Mouse (Mus musculus): ENCODE results near the gene Slc16a14. TPM values are rescaled to one million over a fixed set of nuclear protein-coding genes. Genes with fewer than 3 reads are reported as not detected.
A peak's percentile ranks its signal among the peaks of the same experiment; 100 is the strongest.

Slc16a14 gene
- polyA plus RNA-seq, 1 experiment from 2014 or later, result 0.47 TPM

GRCm38 (mm10) chr1:84936716-84937510 is 2.0 kb upstream of the Slc16a14 start:
- Histone ChIP-seq H3K9me3 (replicated peaks) (no peaks in the 10 kb centered on the region), H3K27me3 (peaks cover 25% of the 10 kb centered on the region), H3K4me2 (no peak overlapping the region), H3K4me1 (peaks cover 15% of the 10 kb centered on the region), H3K27ac (no peak overlapping the region), H3K9ac (no peak overlapping the region), H3K36me3 (no peaks in the 10 kb centered on the region), H3K4me3 (replicated peaks) (no peak overlapping the region)
- ATAC-seq (replicated peaks; ENCODE audit: low FRiP score), result no peak
- 80% methylated on average over 19 of the region's 19 CpGs for WGBS

- Histone ChIP-seq H3K27me3 (peaks cover 25% of the 10 kb centered on the region), H3K4me3 (replicated peaks) (no peak overlapping the region), H3K4me1 (peaks cover 15% of the 10 kb centered on the region), H3K36me3 (no peaks in the 10 kb centered on the region), H3K9ac (no peak overlapping the region), H3K4me2 (no peak overlapping the region), H3K9me3 (replicated peaks) (no peaks in the 10 kb centered on the region), H3K27ac (no peak overlapping the region)
- 71% methylated on average over 9 of the region's 9 CpGs for WGBS
- no peak for ATAC-seq (replicated peaks; ENCODE audit: low FRiP score)
Observed at GRCm38 (mm10) chr1:84935668-84936067, 734 bp upstream of the Slc16a14 start.

- Histone ChIP-seq H3K4me2 (peak overlapping the region; percentile 97), H3K27me3 (peaks cover 25% of the 10 kb centered on the region), H3K9ac (peak overlapping the region; percentile 44), H3K27ac (no peak overlapping the region), H3K4me3 (replicated peaks) (peak overlapping the region; percentile 56), H3K4me1 (peaks cover 15% of the 10 kb centered on the region), H3K36me3 (no peaks in the 10 kb centered on the region), H3K9me3 (replicated peaks) (no peaks in the 10 kb centered on the region)
- WGBS, result 2% methylated on average over 12 of the region's 12 CpGs
- ATAC-seq (replicated peaks; ENCODE audit: low FRiP score), result peak; percentile 57
Observed at GRCm38 (mm10) chr1:84934151-84934502, 807 bp downstream of the Slc16a14 start.

- H3K27ac ChIP-seq, result no peak overlapping the region
Observed at GRCm38 (mm10) chr1:84933472-84934150, 1.3 kb downstream of the Slc16a14 start.

GRCm38 (mm10) chr1:84925599-84925998 is 9.3 kb downstream of the Slc16a14 start:
- Histone ChIP-seq H3K9me3 (replicated peaks) (no peaks in the 10 kb centered on the region), H3K4me2 (no peak overlapping the region), H3K4me1 (no peaks in the 10 kb centered on the region), H3K27me3 (no peaks in the 10 kb centered on the region), H3K9ac (no peak overlapping the region), H3K36me3 (no peaks in the 10 kb centered on the region), H3K4me3 (replicated peaks) (no peak overlapping the region), H3K27ac (no peak overlapping the region)
- WGBS, result 78% methylated on average over 9 of the region's 9 CpGs
- ATAC-seq (replicated peaks; ENCODE audit: low FRiP score), result no peak

More at GRCm38 (mm10) chr1:84933472-84934150, 1.3 kb downstream of the Slc16a14 start:
- peaks cover 25% of the 10 kb centered on the region for H3K27me3 ChIP-seq
- H3K4me1 ChIP-seq, result peaks cover 15% of the 10 kb centered on the region
- H3K4me3 ChIP-seq (replicated peaks), result peak overlapping the region; percentile 56
- no peaks in the 10 kb centered on the region for H3K9me3 ChIP-seq (replicated peaks)
- ATAC-seq (replicated peaks; ENCODE audit: low FRiP score), result peak; percentile 10; the same call in 1 of the 2 replicates
- no peak overlapping the region for H3K9ac ChIP-seq
- 12% methylated on average over 22 of the region's 22 CpGs for WGBS
- H3K4me2 ChIP-seq, result peak overlapping the region; percentile 97
- H3K36me3 ChIP-seq, result no peaks in the 10 kb centered on the region

- Histone ChIP-seq H3K9me3 (replicated peaks) (no peaks in the 10 kb centered on the region), H3K4me2 (no peak overlapping the region), H3K9ac (no peak overlapping the region), H3K27ac (no peak overlapping the region), H3K4me3 (replicated peaks) (no peak overlapping the region), H3K27me3 (no peaks in the 10 kb centered on the region), H3K4me1 (no peaks in the 10 kb centered on the region), H3K36me3 (no peaks in the 10 kb centered on the region)
- 59% methylated on average over 6 of the region's 6 CpGs for WGBS
- no peak for ATAC-seq (replicated peaks; ENCODE audit: low FRiP score)
Observed at GRCm38 (mm10) chr1:84924134-84924533, 10.8 kb downstream of the Slc16a14 start.

GRCm38 (mm10) chr1:84923432-84923831 is 11.5 kb downstream of the Slc16a14 start:
- ATAC-seq (replicated peaks; ENCODE audit: low FRiP score), result no peak
- 86% methylated on average over 2 of the region's 2 CpGs for WGBS
- H3K4me1 ChIP-seq, result no peaks in the 10 kb centered on the region
- H3K9ac ChIP-seq, result no peak overlapping the region
- H3K27ac ChIP-seq, result no peak overlapping the region
- no peaks in the 10 kb centered on the region for H3K36me3 ChIP-seq
- no peaks in the 10 kb centered on the region for H3K27me3 ChIP-seq
- no peaks in the 10 kb centered on the region for H3K9me3 ChIP-seq (replicated peaks)
- no peak overlapping the region for H3K4me2 ChIP-seq
- H3K4me3 ChIP-seq (replicated peaks), result no peak overlapping the region

GRCm38 (mm10) chr1:84918865-84919264 is 16.1 kb downstream of the Slc16a14 start:
- H3K4me1 ChIP-seq, result no peaks in the 10 kb centered on the region
- H3K9ac ChIP-seq, result no peak overlapping the region
- WGBS, result 92% methylated on average over 3 of the region's 3 CpGs
- H3K36me3 ChIP-seq, result no peaks in the 10 kb centered on the region
- no peaks in the 10 kb centered on the region for H3K9me3 ChIP-seq (replicated peaks)
- no peak overlapping the region for H3K27ac ChIP-seq
- H3K4me3 ChIP-seq (replicated peaks), result no peak overlapping the region
- H3K27me3 ChIP-seq, result no peaks in the 10 kb centered on the region
- no peak for ATAC-seq (replicated peaks; ENCODE audit: low FRiP score)
- no peak overlapping the region for H3K4me2 ChIP-seq

- Histone ChIP-seq H3K36me3 (no peaks in the 10 kb centered on the region), H3K4me2 (no peak overlapping the region), H3K27me3 (no peaks in the 10 kb centered on the region), H3K9ac (no peak overlapping the region), H3K27ac (no peak overlapping the region), H3K4me1 (no peaks in the 10 kb centered on the region), H3K4me3 (replicated peaks) (no peak overlapping the region), H3K9me3 (replicated peaks) (no peaks in the 10 kb centered on the region)
- 87% methylated on average over 4 of the region's 4 CpGs for WGBS
- no peak for ATAC-seq (replicated peaks; ENCODE audit: low FRiP score)
Observed at GRCm38 (mm10) chr1:84915010-84915409, 19.9 kb downstream of the Slc16a14 start.

- H3K36me3 ChIP-seq, result no peaks in the 10 kb centered on the region
- WGBS, result 94% methylated on average over 11 of the region's 11 CpGs
- ATAC-seq (replicated peaks; ENCODE audit: low FRiP score), result no peak
- no peak overlapping the region for H3K4me2 ChIP-seq
- H3K9ac ChIP-seq, result no peak overlapping the region
- no peak overlapping the region for H3K27ac ChIP-seq
- H3K27me3 ChIP-seq, result no peaks in the 10 kb centered on the region
- no peaks in the 10 kb centered on the region for H3K9me3 ChIP-seq (replicated peaks)
- no peaks in the 10 kb centered on the region for H3K4me1 ChIP-seq
- no peak overlapping the region for H3K4me3 ChIP-seq (replicated peaks)
Observed at GRCm38 (mm10) chr1:84912571-84912970, 22.4 kb downstream of the Slc16a14 start.

GRCm38 (mm10) chr1:84910177-84910804 is 24.6 kb downstream of the Slc16a14 start:
- no peaks in the 10 kb centered on the region for H3K4me1 ChIP-seq
- H3K36me3 ChIP-seq, result no peaks in the 10 kb centered on the region
- no peaks in the 10 kb centered on the region for H3K27me3 ChIP-seq
- H3K4me3 ChIP-seq (replicated peaks), result no peak overlapping the region
- H3K27ac ChIP-seq, result no peak overlapping the region
- ATAC-seq (replicated peaks; ENCODE audit: low FRiP score), result no peak
- H3K4me2 ChIP-seq, result no peak overlapping the region
- H3K9ac ChIP-seq, result no peak overlapping the region
- no peaks in the 10 kb centered on the region for H3K9me3 ChIP-seq (replicated peaks)
- WGBS, result 74% methylated on average over 8 of the region's 8 CpGs

- Histone ChIP-seq H3K9ac (no peak overlapping the region), H3K4me3 (replicated peaks) (no peak overlapping the region), H3K4me1 (no peaks in the 10 kb centered on the region), H3K36me3 (no peaks in the 10 kb centered on the region), H3K27ac (no peak overlapping the region), H3K9me3 (replicated peaks) (no peaks in the 10 kb centered on the region), H3K4me2 (no peak overlapping the region), H3K27me3 (no peaks in the 10 kb centered on the region)
- ATAC-seq (replicated peaks; ENCODE audit: low FRiP score), result no peak
- WGBS, result 84% methylated on average over 2 of the region's 2 CpGs
Observed at GRCm38 (mm10) chr1:84904467-84904866, 30.5 kb downstream of the Slc16a14 start.
